Mouse (Mus musculus) adrenal gland (tissue): Measurements from ENCODE around the gene Gprc5a.

ENCODE experiments used
- intact Hi-C: fragments of 180-260 bp; cut with DNase I; formaldehyde crosslinking; loops from one replicate; pipeline ENCODE4 v1.15.1; 2025
- long read RNA-seq, 2 experiments: library from polyadenylated mRNA; unstranded; transcript quantifications; one replicate each; pipeline ENCODE4 v2.0.0; 2020; ENCODE audit warnings: borderline replicate concordance in 1 of 2; ENCODE audit not compliant: insufficient replicate concordance in 1 of 2

Gprc5a gene
- long read RNA-seq, experiment 1, result 0 reads
- long read RNA-seq, experiment 2, partial matches to known transcripts, result 1 of 2 reads
- long read RNA-seq, experiment 2, other reads (novel, unspliced or antisense), result 0 of 2 reads

- intact Hi-C loops, result no loop called here
These were observed at the start of gene Gprc5a for GRCm38 (mm10) chr6:135065236-135065957. Gprc5a (plus strand) TSS chr6:135065651.

- intact Hi-C loops, result no loop called here
These were observed 48.2 kb upstream of the Gprc5a start for GRCm38 (mm10) chr6:135017211-135017610.

DNA sequence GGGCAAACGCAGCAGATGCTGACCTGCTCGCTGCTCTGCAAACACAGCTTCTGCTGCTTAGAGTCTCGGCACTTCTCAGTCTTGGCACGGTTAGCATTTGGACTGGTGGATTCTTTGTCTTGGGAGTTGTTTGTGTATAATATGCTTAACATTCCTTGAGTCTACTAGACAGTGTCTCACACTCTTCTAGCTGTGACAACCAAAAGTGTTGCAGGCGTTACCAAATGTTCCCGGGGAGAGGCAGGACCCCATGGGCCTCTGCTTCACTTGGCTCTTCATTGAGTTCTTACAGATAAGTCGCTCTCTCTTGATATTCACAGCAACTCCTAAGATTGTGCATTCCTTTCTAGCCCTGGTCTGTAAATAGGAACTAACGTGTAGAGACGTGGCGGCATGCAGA is 45.9 kb upstream of the Gprc5a start:
- intact Hi-C loops, result no loop called here

DNA sequence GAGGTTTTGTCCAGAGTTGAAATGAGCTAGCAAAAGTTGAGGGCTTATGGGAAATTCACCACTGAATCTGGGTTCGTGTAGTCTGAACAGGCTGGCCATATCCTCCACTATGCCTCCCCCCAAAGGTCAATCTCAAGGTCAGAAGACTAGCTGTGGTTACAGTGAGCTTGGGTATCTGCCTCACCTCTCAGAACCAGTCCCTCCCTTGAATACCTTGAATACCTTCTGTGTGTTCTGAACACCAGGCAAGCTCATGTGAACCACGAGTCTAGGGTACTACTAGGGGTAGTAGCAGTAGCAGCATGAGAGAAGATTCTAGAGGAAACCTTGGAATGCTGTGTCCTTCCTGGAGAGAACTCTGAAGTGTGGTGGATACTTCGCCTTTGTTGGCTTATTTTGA is 43.8 kb upstream of the Gprc5a start:
- intact Hi-C loops, result no loop called here

DNA sequence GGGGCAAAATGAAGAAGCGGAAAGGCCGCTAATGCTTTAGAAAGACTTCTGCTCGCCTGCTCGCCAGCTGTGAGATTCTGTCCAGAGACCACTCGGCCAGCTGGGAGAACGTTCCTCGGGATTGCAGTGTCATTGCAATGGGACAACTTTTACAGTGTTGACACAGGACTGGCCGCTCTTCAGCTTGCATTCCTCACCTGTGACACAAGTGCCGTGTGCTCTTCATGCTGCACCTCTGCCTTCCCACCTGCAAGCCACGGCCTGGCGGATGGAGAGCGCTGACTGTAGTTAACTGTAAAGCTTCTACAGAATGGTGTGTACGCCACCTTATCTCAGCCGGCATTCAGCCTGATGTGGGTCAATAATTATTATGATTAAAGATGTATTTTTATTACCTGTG is 42.1 kb upstream of the Gprc5a start:
- intact Hi-C loops, result no loop called here

- intact Hi-C loops, result loop anchor here (5.0 kb wide), 1 partner anchor 62 kb away; no protein-coding TSS in a partner anchor
These were observed 40.5 kb upstream of the Gprc5a start for GRCm38 (mm10) chr6:135024781-135025420.

- intact Hi-C loops, result loop anchor here (2.0 to 5.0 kb wide), 2 partner anchors 61 to 119 kb away; no protein-coding TSS in a partner anchor
These were observed 39.2 kb upstream of the Gprc5a start for GRCm38 (mm10) chr6:135026232-135026631.

- intact Hi-C loops, result loop anchor here (2.0 to 5.0 kb wide), 2 partner anchors 61 to 118 kb away; no protein-coding TSS in a partner anchor
These were observed 38.7 kb upstream of the Gprc5a start for GRCm38 (mm10) chr6:135026755-135027154.

DNA sequence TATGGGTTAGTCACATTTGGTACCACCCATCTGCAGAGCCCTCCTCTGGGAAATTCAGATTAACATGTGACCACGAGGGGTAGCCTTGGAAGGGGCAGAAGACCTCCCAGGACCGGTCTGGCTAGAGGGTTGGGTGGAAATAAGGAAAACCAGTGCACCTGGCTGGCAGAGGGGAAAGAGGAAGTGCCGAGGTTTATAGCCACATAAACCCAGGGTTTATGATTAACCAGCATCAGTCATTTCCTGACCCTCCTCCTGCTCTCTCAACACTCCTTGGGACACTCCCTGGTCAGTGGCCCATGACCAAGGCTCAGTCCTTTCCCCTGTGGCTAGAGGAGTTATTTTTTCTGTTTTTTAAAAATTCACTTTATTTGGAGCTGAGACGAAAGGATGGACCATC is 36.2 kb upstream of the Gprc5a start:
- intact Hi-C loops, result loop anchor here (5.0 kb wide), 1 partner anchor 58 kb away; no protein-coding TSS in a partner anchor

GRCm38 (mm10) chr6:135038674-135039073 is 26.8 kb upstream of the Gprc5a start:
- intact Hi-C loops, result no loop called here

DNA sequence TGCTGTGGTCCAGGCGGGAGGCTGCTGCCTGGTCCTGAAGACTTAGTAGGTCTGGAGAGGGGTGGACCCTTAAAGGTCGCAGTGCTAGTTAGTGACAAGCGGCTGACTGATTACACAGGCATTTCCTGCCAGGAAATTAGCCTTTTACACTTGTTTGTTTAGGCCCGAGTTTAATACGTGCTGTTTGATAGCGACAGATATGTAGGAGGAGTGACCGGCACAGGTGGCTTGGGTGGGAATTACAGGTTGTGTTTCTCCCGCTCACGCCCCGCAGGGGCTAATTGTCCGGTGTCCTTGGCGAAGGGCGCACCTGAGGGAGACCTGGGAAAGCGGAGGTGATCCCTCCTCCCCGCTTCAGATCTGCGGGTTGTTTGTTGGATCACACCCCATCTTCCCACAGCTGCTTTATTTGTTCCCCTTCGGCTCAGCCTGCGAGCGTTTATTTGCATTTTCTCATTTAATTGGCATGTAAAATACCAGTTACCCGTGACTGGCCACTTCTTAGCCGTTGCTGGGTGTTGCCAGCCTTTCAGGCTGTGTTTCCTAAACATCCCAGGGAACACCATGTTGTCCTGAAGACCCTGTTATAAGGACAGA is 25.1 kb upstream of the Gprc5a start:
- intact Hi-C loops, result no loop called here

- intact Hi-C loops, result no loop called here
These were observed 23.5 kb upstream of the Gprc5a start for GRCm38 (mm10) chr6:135041930-135042329.

GRCm38 (mm10) chr6:135047276-135047675 is 18.2 kb upstream of the Gprc5a start:
- intact Hi-C loops, result no loop called here

DNA sequence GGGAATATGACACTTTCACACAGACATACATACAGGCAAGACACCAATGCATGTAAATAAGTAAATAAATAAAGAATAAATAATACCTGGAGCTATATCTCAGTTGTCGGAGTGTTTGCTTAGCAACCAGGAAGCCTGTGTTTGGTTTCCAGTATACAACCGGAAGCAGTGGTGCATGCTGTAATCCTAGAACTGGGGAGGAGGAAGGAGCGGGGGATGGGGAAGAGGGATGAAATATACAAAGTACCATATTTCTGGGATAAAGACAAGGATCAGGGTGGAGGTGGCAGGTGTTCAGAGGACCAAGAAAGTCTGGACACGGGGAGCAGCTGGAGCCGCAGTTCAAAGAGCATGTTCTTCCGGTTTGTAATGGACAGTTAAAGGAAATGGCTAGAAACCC is 16.9 kb upstream of the Gprc5a start:
- intact Hi-C loops, result no loop called here

- intact Hi-C loops, result no loop called here
These were observed 16.5 kb upstream of the Gprc5a start for GRCm38 (mm10) chr6:135048956-135049355.

- intact Hi-C loops, result no loop called here
These were observed 11.7 kb upstream of the Gprc5a start for GRCm38 (mm10) chr6:135053789-135054188.

DNA sequence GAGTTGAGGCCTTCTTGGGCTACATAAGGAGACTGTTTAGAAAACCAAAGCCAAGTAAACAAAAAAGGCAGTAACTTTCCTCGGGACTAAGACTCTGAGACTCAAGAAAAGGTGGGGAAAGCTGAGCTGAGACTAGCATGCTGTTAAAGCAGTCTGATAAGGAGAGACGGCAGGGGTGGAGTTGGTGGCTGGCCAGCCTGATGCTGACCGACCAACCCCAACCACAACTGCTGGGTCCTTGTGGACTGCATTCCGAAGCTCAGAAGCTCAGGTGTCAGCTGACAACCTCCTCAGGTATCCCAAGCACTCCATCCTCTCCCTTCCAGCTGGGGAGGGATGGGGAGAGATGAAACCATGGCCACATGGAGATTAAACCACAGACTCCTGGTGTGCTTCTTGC is 9.6 kb upstream of the Gprc5a start:
- intact Hi-C loops, result no loop called here

DNA sequence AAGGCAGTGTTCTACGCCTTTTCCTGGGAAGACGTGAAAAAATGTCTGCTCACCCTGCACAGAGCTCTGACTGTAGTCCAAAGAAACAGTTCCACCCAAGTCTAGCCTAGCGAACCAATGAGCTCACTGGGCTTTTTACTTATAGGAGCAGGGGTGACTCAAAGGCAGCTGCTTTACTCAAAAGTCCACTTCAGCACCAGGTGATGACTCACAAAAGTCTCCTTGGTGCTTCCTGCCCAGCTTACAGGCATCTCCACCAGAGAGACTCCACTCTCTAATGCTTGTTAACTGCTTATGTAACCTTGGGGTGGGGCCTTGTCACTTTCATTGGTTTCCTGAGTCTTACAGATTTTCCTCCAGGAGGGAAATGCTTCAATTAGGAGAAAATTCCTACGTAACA is 4.7 kb upstream of the Gprc5a start:
- intact Hi-C loops, result no loop called here

DNA sequence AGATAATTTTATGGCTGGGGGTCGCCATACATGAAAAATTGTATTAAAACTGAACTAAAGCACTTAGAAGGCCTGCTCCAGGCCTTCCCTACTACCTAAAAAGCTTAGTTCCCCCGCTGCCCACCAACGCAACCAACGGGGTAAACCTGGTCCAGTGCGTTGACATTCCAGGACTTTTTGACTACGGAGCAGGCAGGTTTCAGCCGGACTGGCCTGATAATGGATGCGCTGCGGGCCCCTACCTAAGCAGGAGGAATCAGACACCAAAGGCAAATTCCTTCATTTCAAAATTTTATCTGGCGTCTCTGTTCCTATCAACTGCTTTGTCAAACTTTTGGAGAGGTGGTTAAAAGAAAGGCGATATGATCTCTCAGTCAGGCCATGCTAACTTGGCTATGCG is 830 bp upstream of the Gprc5a start:
- intact Hi-C loops, result no loop called here

DNA sequence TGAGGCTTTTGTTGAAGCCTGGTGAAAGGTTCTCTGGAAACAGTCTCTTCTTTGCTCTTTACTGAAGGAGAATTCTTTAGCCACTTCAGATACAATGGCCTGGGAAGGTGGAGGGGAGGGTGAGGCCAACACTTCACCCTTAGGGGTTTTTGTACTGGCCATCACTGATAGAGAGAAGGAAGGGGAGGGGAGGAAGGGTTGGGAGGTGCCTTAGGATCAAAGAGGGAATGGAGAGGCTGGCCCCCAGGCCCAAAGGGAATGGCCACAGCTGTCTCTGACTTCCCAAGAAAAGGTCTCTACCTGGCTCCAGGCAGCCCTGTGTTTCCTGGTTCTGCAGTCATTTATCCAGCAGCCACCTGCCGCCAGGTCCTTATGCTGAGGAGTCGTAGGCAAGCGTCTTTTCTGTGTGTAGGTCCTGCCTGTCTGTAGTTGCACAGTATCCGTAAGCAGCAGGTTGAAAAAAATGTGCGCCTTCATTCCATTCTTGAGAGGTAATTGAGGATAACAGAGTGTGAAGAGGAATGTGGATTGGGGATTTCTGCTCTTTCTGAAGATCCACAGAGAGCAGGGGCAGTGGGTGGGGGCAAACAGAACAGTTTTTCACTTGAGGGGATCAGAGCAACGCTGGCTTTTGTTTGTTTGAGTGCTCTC is 1.5 kb downstream of the Gprc5a start:
- intact Hi-C loops, result no loop called here

DNA sequence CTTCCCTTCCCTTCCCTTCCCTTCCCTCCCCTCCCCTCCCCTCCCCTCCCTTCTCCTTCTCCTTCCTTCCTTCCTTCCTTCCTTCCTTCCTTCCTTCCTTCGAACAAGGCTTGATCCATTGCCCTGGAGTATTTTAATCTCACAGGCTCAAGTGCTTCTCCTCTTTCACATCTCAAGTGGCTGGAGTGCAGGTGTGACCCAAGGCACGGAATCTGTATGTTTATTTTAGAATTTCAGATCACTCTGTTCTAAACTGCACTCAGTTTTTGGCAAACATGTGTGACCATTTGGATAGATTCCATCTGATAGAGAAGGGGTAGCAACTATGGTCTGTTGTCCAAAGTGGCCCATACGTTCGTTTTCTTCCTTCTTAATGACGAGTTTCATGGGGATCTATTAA is 2.8 kb downstream of the Gprc5a start:
- intact Hi-C loops, result no loop called here

- intact Hi-C loops, result no loop called here
These were observed 4.4 kb downstream of the Gprc5a start for GRCm38 (mm10) chr6:135069856-135070255.
